Mouse (Mus musculus): ENCODE measurements around the gene Anapc15.
"Not testable (repeated sequence)": the region's sequence is repeated elsewhere in the genome, so short reads cannot be mapped to it uniquely, and the experiment has no call there.

The Anapc15 gene

DNA sequence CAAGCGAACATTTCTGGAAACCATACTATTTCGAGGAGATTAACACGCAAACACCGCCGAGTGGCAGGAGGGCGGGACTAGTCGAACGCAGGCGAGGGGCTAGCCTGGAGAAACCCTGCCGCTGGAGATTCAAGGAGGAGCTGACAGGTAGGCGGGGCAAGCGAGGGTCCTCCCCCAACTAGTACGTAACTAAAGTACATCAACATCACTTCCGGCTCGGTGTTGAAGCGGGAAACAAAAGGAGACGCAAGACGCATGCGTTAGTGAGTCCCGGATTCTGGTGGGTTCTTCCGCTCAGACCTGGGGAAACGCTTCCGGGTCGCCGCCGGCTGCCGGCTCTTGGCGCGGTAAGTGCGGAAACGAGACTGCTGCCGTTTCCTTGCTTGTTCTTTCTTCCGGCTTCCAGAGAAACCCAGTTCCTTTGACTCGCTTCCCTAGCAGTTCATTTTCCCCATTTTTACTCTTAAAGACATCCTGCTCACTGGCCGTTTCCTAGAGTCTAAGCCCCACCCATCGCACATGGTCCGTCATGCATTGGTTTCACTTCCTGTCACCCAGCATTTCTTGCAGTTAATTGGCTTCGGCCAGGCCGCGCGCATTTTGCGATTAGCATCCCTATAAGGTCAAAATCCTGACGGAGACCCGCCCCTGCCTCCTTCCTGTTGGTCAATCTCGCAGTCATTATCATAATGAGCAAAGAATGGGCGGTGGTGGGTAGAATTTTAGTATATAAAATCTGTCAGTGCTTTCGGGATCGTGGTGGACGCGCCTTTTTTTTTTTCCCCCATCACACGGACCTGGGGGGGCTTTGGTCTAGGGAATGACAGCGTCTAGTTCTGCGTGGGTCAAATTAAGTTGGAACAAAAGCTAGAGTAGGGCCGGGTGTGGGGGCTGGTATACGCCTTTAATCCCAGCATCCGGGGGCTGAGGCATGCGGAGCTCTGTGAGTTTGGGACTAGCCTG, 32.9 kb downstream of the Anapc15 start:
- DNase-seq (ENCODE audit: low read depth, low spot score), result peak; percentile 99

DNA sequence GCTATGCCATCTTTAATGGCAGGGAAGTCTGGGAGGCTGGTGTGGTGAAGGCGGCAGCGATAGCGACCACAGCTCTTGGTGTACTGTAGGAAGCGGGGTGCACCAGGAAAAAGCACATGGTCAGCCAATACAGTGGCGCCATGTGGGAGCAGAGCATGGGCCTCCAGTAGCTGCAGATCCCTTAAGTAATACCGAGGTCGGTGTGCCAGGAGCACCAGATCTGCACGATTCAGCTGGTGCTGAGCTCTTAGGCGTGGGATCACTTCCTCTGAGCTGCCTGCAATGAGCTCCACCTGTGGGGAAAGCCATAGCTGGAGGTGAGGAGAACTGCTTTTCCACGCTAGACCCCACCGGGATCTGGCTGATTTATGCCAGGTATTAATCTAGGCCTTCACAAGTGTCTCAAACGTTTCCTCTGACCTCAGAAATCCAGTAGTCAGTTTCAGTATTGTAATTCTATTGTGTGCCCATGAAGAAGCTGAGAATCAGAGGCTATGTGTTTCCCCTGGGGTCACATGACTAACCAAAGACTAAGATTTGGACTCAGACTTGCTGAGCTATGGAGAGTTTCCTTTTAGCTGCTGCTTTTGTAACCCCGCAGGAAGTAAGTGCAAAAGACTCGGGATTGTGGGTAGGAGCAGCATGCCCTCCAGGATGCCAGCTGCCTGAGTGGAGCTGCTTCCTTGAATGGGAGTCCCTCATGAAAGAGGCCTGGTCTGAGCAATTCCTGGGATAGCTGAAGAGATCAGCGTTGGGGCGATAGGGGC, 37.0 kb downstream of the Anapc15 start:
- DNase-seq (ENCODE audit: low read depth, low spot score), result no peak

DNA sequence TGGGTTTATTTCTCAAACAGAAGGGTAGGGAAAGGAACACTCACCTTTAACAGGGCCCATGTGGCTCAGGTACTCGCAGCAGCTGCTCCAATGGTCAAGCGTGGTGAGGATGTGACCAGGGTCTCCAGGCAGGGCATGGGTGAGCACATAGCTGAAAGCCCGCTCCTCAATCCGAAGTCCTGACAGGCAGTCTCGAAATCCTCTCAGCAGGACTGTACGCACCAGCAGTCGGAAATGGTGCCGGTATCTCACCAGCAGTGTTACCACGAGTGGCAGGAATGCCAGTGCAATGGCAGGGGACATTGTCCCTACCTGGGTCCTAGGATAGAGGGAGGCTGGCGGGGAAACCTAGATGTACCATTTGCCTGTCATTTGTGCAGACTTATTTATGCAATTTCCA, 38.5 kb downstream of the Anapc15 start:
- DNase-seq (ENCODE audit: low read depth, low spot score), result no peak

DNA sequence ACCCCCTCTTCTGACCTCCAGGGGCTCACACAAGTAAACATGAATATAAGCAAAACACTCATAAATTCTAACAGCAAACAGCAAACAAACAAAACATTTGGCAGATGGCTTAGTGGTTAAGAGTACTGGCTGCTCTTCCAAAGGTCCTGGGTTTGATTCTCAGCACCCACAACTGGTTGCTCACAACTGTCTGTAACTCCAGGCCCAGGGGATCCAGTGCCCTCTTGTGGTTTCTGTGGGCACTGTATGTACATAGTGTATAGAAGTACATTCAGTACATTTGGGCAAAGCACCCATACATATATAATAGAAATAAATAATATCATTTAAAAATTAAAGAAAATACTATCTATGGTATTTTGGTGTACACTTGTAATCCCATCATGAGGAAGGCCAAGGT, 39.3 kb downstream of the Anapc15 start:
- DNase-seq (ENCODE audit: low read depth, low spot score), result no peak

DNA sequence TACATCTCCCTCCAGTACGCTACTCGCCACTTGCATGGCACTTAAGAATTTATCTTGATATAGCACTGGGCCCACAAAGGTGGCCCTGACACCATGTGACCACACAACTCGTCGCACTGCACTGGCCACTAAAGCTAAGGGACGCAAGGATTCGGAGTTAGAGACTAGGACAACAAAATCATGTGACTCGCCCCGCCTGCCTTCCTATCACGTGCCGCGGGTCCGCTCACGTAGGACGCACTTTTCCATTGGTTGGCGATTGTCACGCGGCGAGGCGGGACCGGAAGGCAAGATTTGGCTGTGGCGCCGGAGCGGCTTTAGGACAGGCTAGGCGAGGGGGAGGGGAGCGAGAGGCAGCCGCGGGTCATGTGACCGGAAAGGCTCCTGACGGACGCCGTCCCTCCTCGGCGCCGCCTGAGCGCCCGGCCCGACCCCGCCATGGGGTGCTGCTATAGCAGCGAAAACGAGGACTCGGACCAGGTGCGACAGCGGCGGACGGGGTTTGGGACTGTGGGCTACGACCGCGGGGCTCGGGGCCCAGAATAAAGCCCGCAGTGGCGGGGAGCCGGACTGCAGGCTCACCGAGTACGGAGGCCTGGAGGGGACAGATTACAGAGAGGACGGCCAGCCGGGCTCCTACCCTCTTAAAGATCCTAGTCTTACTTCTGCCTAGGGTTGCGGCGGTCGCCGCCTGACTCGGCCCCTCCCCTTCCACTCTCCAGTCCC, 42.2 kb downstream of the Anapc15 start, which contains the start of gene Lamtor1:
Gene Lamtor1, plus strand, starts transcription at position 344 of the 726 bp plus-strand sequence.
- DNase-seq (ENCODE audit: low read depth, low spot score), result peak; percentile 100

DNA sequence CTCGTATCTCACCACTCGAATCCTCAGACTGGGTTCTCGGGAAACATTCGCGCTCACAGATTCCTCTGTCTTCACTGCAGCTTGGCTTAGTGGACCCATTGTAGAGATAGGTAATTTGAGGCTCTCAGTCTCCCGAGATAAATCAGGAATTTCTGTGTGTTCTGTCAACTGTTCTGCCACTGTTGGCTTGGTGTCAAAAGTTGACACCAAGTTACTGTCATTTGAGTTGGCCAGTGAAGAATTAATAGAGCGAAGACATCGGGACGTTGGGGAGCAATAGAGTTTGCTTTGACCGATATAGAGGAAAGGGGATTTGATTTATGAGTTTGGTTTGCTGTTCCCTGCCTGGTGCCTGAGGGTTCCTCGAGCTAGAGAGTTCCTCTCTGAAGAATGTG, 42.8 kb downstream of the Anapc15 start, which contains the start of gene Tomt:
Gene Tomt, minus strand, starts transcription at position 73 of the 395 bp plus-strand sequence.
- no peak for DNase-seq (ENCODE audit: low read depth, low spot score)

DNA sequence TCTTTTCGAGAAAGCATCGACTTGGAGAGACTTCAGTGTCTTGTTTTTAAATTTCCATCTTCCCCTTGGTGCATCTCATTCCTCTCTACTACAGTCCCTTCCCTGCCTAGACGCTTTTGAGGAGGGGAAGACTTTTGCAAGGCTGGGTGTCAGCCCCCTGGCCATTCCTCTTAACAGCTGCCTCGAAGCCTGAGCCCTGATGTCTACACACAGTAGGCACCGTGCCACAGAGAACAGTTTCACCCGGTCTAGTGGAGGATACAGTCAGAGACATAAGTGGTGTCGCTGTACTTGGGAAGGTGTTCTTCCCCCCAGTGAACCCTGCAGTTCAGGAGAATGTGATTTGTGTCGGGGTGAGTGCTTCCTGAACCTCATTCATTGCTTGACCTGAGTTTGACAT, 43.2 kb downstream of the Anapc15 start:
- DNase-seq (ENCODE audit: low read depth, low spot score), result peak; percentile 58

DNA sequence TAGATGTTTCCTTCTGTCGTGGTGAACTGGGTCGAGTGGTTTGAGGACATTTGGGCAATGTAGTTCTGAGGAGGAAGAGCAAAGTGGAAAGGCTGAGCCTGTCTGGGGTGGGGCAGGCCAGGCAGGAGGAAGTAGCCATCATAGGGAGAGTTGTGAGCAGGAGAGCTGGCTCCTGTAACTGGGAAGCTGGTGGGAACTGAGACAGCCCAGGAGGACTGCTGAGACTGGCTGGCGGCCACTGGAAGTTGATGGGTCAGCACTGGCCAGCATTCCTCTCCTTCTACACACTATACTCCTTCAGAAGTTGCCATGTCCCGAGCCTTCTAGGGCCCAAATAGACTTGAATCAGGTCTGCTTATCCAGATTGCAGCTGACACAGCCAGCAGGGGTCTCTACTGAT, 44.9 kb downstream of the Anapc15 start:
- no peak for DNase-seq (ENCODE audit: low read depth, low spot score)

DNA sequence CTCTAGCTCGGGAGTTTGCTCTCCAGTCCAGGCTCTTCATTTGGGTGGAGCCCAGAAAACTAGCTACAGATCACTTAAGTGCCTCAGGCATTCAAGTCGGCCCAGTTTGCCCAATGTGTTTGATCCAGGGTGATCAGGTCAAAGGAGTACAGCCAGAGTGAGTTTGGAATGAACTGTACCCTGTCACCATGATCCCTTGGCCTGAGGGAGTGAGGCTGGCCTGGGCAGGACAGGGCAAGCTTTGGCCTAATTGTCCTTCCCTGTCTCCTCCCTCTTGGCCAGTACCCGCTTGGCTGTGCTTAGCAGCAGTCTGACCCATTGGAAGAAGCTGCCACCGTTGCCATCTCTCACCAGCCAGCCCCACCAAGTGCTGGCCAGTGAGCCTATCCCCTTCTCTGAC, 46.6 kb downstream of the Anapc15 start:
- no peak for DNase-seq (ENCODE audit: low read depth, low spot score)

DNA sequence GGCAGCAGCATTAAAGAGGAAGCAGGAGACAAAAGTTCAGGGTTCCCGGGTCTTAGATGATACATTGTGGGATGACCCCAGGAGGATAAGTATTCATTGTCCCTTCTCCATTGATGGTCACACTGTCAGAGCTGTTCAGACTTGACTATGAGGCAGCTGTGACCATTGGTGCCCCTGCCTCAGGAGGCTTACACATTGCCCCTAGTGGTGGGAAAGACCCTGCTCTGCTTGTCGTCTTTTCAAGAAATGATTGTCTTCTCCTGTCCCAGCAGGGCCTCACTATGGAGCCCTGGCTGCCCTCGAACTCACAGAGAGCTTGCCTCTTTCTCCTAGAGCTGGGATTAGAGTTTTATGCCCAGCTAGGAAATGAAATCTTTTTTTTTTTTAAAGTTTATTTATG, 48.5 kb downstream of the Anapc15 start:
- peak; percentile 32 for DNase-seq (ENCODE audit: low read depth, low spot score)

DNA sequence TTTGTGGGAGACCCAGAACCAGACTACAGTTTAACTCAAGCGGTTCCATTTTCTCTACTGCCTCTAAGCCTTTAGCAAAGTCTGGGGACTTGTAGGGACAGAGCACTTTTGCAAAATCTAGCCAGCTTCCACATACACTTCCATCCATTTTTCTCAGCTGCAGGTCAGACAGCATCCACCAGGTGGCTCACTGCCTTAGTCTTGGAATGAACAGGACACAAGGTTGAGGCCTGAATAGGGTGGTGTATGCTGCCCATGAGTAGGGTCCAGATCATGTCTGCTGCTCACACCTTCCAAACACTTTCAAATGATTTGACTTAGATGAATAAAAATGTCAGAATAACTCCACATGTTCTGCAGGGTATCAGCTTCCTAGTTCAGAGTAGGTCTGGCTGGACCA, 54.6 kb downstream of the Anapc15 start:
- peak; percentile 65 for DNase-seq (ENCODE audit: low read depth, low spot score)

DNA sequence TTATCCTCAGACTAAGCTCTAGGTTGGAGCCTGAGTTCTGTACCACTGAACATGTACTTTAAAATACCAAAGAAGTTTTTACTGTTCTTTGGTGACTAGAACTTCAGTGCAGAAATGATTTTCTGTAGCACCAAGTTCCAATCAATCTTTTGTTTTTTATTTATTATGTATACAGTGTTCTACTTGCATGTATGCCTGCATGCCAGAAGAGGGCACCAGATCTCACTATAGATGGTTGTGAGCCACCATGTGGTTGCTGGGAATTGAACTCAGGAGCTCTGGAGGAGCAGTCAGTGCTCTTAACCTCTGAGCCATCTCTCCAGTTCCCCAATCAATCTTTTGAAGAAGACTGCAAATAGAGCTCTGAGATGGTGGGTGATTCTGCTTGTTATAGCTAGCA, 62.4 kb downstream of the Anapc15 start:
- DNase-seq (ENCODE audit: low read depth, low spot score), result not testable (repeated sequence)

DNA sequence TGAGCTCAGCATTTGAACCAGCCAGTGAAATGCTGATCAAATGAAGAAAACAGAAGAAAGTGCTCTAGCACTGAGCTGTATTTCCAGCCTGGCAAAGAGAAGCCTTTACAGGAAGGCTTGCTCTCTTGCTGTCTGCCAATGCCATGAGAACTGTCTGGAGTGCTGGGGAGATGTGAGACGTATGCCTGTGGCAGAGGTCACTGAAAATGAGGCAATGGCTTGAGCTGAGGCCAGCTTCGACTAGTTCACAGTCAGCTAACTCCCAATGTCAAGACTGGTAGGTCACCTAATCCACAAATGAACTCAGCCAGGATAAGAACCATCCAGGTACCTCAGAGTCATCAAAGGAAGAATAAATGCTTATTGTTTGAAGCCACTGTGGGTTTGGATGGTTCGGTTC, 64.6 kb downstream of the Anapc15 start:
- no peak for DNase-seq (ENCODE audit: low read depth, low spot score)

DNA sequence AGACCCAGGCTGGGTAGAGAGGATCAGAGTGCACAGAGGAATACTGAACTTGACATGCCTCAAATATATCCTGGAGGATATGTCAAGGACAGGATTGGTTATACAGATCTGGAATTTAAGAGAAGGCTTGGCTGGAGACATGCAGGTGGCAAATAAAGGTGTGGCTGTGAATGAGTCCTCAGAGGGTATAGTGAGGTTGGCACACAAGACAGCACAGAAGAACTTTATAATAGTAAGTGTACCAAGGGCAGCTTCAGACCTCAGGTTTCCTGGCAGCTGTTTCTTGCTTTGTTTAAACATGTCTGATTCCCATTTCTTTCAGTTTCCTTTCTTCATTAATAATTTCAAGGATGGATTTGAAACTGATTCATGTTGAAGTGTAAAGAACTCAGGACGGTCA, 69.0 kb downstream of the Anapc15 start:
- DNase-seq (ENCODE audit: low read depth, low spot score), result no peak

DNA sequence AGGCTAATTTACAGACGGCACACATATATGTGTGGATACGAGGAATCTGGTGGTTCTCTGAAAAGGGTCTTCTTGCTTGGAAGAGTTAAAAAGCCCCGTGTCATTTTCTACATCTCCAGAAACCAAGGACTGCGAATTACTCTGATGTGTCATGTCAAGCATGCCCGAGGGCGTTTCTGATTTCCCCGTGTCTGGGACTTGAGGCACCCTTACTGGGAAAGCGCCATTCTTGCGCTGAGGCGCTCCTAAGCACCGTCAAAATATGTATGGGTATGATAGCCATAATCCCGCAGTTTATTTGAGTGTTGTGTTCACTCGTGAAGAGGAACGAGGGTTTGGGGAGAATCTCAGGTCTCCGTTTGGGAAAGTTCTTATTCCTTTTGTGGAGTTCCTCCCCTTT, 69.8 kb downstream of the Anapc15 start:
- DNase-seq (ENCODE audit: low read depth, low spot score), result no peak

DNA sequence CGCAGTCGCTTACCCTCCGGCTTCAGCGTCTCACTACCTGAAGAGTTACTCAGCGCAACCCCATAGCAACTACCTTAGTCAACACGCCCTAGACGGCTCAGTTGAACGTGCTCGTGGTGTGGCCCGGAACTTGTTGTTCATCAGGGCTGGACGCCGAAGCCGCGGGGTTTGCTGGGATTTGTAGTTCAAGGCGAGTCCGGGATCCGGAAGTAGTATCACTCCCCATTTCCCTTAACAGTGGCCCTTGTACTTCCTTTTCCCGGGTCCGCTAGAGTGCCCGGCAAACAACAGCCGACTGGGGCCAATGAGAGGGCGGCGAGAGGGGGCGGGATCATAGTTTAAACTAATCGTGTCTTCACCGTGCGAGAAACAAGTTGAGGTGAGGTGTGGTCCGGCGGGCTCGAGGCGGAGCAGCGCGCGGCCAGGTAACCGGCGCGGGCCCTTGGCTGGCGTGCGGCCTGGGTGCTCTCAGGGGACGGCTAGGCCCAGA, 70.3 kb downstream of the Anapc15 start, which contains the start of the genes Lrrc51 and Numa1:
Gene Lrrc51, minus strand, starts transcription at position 145 of the 490 bp plus-strand sequence.
Gene Numa1, plus strand, starts transcription at position 361 of the 490 bp plus-strand sequence.
- DNase-seq (ENCODE audit: low read depth, low spot score), result peak; percentile 98

DNA sequence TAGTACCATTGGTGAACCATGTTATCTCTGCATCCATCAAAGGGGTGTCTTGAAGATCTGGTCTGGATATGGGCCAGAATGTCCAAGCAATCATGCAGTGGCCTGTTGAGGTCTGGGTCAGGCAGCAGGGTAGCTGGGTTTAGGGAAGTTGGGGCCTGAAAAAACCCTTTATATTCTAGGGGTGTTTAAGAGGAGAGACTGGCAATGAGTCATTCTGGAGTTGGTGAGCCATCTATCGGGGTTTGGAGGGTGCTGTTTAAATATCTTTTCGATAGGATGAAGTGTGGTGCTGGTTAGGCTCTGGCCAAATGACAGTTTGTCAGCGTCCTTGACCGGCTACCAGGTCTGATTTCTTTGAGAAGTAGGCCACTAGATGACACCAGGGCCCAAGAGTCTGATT, 72.4 kb downstream of the Anapc15 start:
- no peak for DNase-seq (ENCODE audit: low read depth, low spot score)

DNA sequence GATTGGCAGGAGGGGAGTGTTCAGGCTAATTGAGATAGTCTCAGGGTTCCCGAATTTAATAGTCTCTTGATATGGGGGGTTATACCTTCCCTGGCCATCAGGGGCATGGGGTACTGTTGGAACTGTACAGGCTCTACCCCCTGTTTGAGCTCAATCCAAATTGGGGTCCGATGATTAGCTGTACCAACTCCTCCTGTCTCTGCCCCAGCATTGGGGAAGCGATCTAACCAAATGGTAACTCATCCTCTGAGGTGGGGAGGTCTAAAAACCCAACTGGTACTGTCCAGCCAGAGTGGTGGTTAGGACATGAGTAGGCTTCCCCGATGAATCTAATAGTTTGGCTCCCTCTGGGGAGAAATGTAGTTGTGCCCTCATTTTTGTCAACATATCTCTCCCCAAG, 73.5 kb downstream of the Anapc15 start:
- no peak for DNase-seq (ENCODE audit: low read depth, low spot score)

DNA sequence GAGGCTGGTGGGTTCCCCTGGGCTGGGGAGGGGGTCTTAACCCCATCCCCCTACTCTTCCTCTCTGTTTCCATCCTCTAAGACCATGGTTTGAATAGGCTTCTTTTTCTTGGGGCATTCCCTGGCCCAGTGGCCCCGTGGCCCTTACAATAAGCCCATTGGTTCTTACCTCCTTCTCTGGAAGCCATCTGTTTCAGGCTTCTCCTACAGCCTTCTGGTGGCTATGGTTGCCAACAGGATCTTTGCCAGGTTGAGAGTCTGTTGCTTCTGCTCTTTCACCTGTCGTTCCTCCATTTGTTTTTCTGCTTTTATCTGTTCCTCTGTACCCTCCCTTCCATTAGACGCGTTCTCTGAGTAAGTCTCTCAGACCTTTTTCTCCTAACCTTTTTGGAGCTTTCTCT, 74.1 kb downstream of the Anapc15 start:
- DNase-seq (ENCODE audit: low read depth, low spot score), result no peak

DNA sequence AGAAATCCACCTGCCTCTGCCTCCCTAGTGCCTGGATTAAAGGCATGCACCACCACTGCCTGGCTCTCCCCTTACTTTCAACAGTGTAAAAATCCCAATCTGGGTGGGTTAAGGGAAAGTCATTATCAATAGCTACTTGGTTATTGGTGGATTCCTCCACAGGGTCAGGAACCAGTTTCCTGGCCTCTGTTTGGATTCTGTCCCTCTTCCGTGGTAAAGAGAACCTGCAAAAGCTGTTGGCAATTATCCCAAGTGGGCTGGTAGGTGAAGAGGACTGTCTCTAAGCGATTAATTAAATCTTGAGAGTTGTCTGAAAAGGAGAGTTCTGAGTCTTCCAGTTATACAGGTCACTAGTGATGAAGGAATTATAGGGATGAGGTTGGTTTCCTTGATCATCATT, 74.8 kb downstream of the Anapc15 start:
- DNase-seq (ENCODE audit: low read depth, low spot score), result no peak

DNA sequence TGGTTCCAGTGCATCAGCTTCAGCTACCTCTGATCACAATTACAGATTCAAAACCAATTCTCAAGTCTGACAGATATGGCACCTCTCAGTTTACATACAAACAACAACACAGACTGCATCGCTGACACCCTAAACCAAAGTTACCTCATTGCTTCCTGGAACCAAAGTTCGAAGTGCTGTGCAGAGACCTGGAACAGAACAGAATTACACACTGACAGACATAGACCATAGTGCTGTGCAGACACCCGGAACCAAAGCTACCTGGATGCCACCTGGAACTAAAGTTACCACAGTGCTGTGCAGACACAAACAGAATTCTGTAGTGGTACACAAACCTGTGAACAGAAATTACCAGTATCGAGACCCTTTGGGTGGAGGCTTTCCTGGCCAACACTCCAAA, 76.2 kb downstream of the Anapc15 start:
- no peak for DNase-seq (ENCODE audit: low read depth, low spot score)

DNA sequence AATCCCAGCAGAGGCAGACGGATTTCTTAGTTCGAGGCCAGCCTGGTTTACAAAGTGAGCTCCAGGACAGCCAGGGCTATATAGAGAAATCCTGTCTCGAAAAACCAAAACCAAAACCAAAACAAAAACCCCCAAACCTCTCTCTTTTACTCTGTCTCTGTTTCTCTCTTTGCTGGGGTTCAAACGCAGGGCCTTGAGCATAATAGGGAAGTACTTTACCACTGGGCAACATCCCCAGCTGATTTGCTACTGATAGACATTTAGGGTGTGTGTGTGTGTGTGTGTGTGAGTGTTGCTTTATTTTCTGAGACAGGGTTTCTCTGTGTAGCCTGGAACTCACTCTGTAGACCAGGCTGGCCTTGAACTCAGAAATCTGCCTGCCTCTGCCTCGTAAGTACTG, 85.5 kb downstream of the Anapc15 start:
- DNase-seq (ENCODE audit: low read depth, low spot score), result peak; percentile 73

All from A20 (cell line).